Mouse (Mus musculus): ENCODE data around the gene Mt2. TPM values are rescaled to one million over a fixed set of nuclear protein-coding genes. Genes with fewer than 3 reads are reported as not detected.
A peak's percentile ranks its signal among the peaks of the same experiment; 100 is the strongest.
"Not testable (repeated sequence)": the region's sequence is repeated elsewhere in the genome, so short reads cannot be mapped to it uniquely, and the experiment has no call there.

Gene Mt2
- polyA plus RNA-seq (2015; fragmentation: Nextera tagmentation; extraction: Ambion mirVana) = 163 and 178 TPM in 2 replicates

- Histone ChIP-seq H3K9ac (peak within 1 kb of the TSS; percentile 24), H3K27ac (peak within 1 kb of the TSS; percentile 57), H3K9me3 (replicated peaks) (no peaks in the 10 kb centered on the region), H3K4me2 (peak within 1 kb of the TSS; percentile 95), H3K27me3 (peaks cover 83% of the 10 kb centered on the region), H3K4me3 (replicated peaks) (peak within 1 kb of the TSS; percentile 51), H3K4me1 (peaks cover 31% of the 10 kb centered on the region), H3K36me3 (no peaks in the 10 kb centered on the region)
- ATAC-seq (replicated peaks; ENCODE audit: low FRiP score) = peak; percentile 84
- WGBS = under 1% methylated on average over 56 of the region's 56 CpGs
Measured at GRCm38 (mm10) chr8:94172075-94172808, at the start of gene Mt2. Gene Mt2 (plus strand): TSS chr8:94172664.

GRCm38 (mm10) chr8:94122711-94123468, 49.6 kb upstream of the Mt2 start:
- no peak overlapping the region for H3K4me3 ChIP-seq (replicated peaks)
- H3K9ac ChIP-seq = no peak overlapping the region
- H3K36me3 ChIP-seq = no peaks in the 10 kb centered on the region
- no peak overlapping the region for H3K4me2 ChIP-seq
- WGBS = 26% methylated on average over 8 of the region's 8 CpGs
- peak; percentile 53; the same call in 1 of the 2 replicates for ATAC-seq (replicated peaks; ENCODE audit: low FRiP score)
- H3K9me3 ChIP-seq (replicated peaks) = no peaks in the 10 kb centered on the region
- H3K27ac ChIP-seq = no peak overlapping the region
- peaks cover 22% of the 10 kb centered on the region for H3K4me1 ChIP-seq
- no peaks in the 10 kb centered on the region for H3K27me3 ChIP-seq

- Histone ChIP-seq H3K9me3 (replicated peaks) (no peaks in the 10 kb centered on the region), H3K36me3 (no peaks in the 10 kb centered on the region), H3K9ac (no peak overlapping the region), H3K4me1 (peaks cover 11% of the 10 kb centered on the region; the same call in 1 of the 2 replicates), H3K27me3 (no peaks in the 10 kb centered on the region), H3K27ac (no peak overlapping the region), H3K4me2 (no peak overlapping the region), H3K4me3 (replicated peaks) (no peak overlapping the region)
- 78% methylated on average over 6 of the region's 6 CpGs for WGBS
- no peak for ATAC-seq (replicated peaks; ENCODE audit: low FRiP score)
Measured at GRCm38 (mm10) chr8:94127711-94128110, 44.8 kb upstream of the Mt2 start.

- no peak for ATAC-seq (replicated peaks; ENCODE audit: low FRiP score)
- no peaks in the 10 kb centered on the region for H3K36me3 ChIP-seq
- H3K9me3 ChIP-seq (replicated peaks) = no peaks in the 10 kb centered on the region
- no peaks in the 10 kb centered on the region for H3K4me1 ChIP-seq
- WGBS = 88% methylated on average over 6 of the region's 6 CpGs
- no peak overlapping the region for H3K4me3 ChIP-seq (replicated peaks)
- no peak overlapping the region for H3K9ac ChIP-seq
- H3K27me3 ChIP-seq = no peaks in the 10 kb centered on the region
- H3K4me2 ChIP-seq = no peak overlapping the region
- no peak overlapping the region for H3K27ac ChIP-seq
Measured at GRCm38 (mm10) chr8:94129133-94129789, 43.2 kb upstream of the Mt2 start.

- Histone ChIP-seq H3K4me2 (no peak overlapping the region), H3K4me3 (replicated peaks) (no peak overlapping the region), H3K36me3 (no peaks in the 10 kb centered on the region), H3K4me1 (no peaks in the 10 kb centered on the region), H3K9me3 (replicated peaks) (no peaks in the 10 kb centered on the region), H3K9ac (no peak overlapping the region), H3K27me3 (no peaks in the 10 kb centered on the region), H3K27ac (no peak overlapping the region)
- no peak for ATAC-seq (replicated peaks; ENCODE audit: low FRiP score)
- 72% methylated on average over 4 of the region's 4 CpGs for WGBS
Measured at GRCm38 (mm10) chr8:94130126-94130525, 42.3 kb upstream of the Mt2 start.

GRCm38 (mm10) chr8:94132096-94132495, 40.4 kb upstream of the Mt2 start:
- WGBS = 67% methylated on average over 5 of the region's 5 CpGs
- no peak overlapping the region for H3K27ac ChIP-seq
- H3K36me3 ChIP-seq = no peaks in the 10 kb centered on the region
- no peak overlapping the region for H3K9ac ChIP-seq
- no peak overlapping the region for H3K4me2 ChIP-seq
- no peaks in the 10 kb centered on the region for H3K9me3 ChIP-seq (replicated peaks)
- no peak for ATAC-seq (replicated peaks; ENCODE audit: low FRiP score)
- no peak overlapping the region for H3K4me3 ChIP-seq (replicated peaks)
- H3K27me3 ChIP-seq = no peaks in the 10 kb centered on the region
- H3K4me1 ChIP-seq = no peaks in the 10 kb centered on the region

- H3K4me2 ChIP-seq; H3K4me1 ChIP-seq; ATAC-seq (replicated peaks; ENCODE audit: low FRiP score); H3K36me3 ChIP-seq; H3K9ac ChIP-seq; H3K27ac ChIP-seq; H3K4me3 ChIP-seq (replicated peaks); H3K9me3 ChIP-seq (replicated peaks); H3K27me3 ChIP-seq: not testable (repeated sequence)
- 40% methylated on average over 3 of the region's 3 CpGs for WGBS
Measured at GRCm38 (mm10) chr8:94134601-94135000, 37.9 kb upstream of the Mt2 start.

GRCm38 (mm10) chr8:94135556-94135955, 36.9 kb upstream of the Mt2 start:
- WGBS = 89% methylated on average over 6 of the region's 6 CpGs
- Histone ChIP-seq H3K4me3 (replicated peaks) (no peak overlapping the region), H3K27me3 (no peaks in the 10 kb centered on the region), H3K9ac (no peak overlapping the region), H3K9me3 (replicated peaks) (no peaks in the 10 kb centered on the region), H3K4me1 (no peaks in the 10 kb centered on the region), H3K27ac (no peak overlapping the region), H3K4me2 (no peak overlapping the region), H3K36me3 (no peaks in the 10 kb centered on the region)
- no peak for ATAC-seq (replicated peaks; ENCODE audit: low FRiP score)

GRCm38 (mm10) chr8:94136192-94136591, 36.3 kb upstream of the Mt2 start:
- H3K9me3 ChIP-seq (replicated peaks) = no peaks in the 10 kb centered on the region
- H3K27me3 ChIP-seq = no peaks in the 10 kb centered on the region
- H3K4me2 ChIP-seq = no peak overlapping the region
- no peak for ATAC-seq (replicated peaks; ENCODE audit: low FRiP score)
- no peak overlapping the region for H3K4me3 ChIP-seq (replicated peaks)
- 58% methylated on average over 7 of the region's 7 CpGs for WGBS
- no peaks in the 10 kb centered on the region for H3K4me1 ChIP-seq
- no peaks in the 10 kb centered on the region for H3K36me3 ChIP-seq
- no peak overlapping the region for H3K27ac ChIP-seq
- H3K9ac ChIP-seq = no peak overlapping the region

GRCm38 (mm10) chr8:94136933-94137332, 35.5 kb upstream of the Mt2 start, which contains the start of gene Mt4:
Gene Mt4 (plus strand): TSS chr8:94137197.
- Histone ChIP-seq H3K4me2 (no peak within 1 kb of the TSS), H3K27ac (no peak within 1 kb of the TSS), H3K27me3 (no peaks in the 10 kb centered on the region), H3K9me3 (replicated peaks) (no peaks in the 10 kb centered on the region), H3K9ac (no peak within 1 kb of the TSS), H3K4me1 (no peaks in the 10 kb centered on the region), H3K36me3 (no peaks in the 10 kb centered on the region), H3K4me3 (replicated peaks) (no peak within 1 kb of the TSS)
- 37% methylated on average over 6 of the region's 6 CpGs for WGBS
- no peak for ATAC-seq (replicated peaks; ENCODE audit: low FRiP score)

GRCm38 (mm10) chr8:94140266-94140795, 32.1 kb upstream of the Mt2 start:
- H3K4me3 ChIP-seq (replicated peaks) = no peak overlapping the region
- H3K4me1 ChIP-seq = no peaks in the 10 kb centered on the region
- no peak for ATAC-seq (replicated peaks; ENCODE audit: low FRiP score)
- no peak overlapping the region for H3K4me2 ChIP-seq
- no peaks in the 10 kb centered on the region for H3K9me3 ChIP-seq (replicated peaks)
- H3K27me3 ChIP-seq = no peaks in the 10 kb centered on the region
- H3K27ac ChIP-seq = no peak overlapping the region
- no peak overlapping the region for H3K9ac ChIP-seq
- WGBS = 90% methylated on average over 4 of the region's 4 CpGs
- no peaks in the 10 kb centered on the region for H3K36me3 ChIP-seq

GRCm38 (mm10) chr8:94148236-94148635, 24.2 kb upstream of the Mt2 start:
- 56% methylated on average over 5 of the region's 5 CpGs for WGBS
- H3K4me3 ChIP-seq (replicated peaks) = no peak overlapping the region
- peaks cover 11% of the 10 kb centered on the region for H3K27me3 ChIP-seq
- H3K36me3 ChIP-seq = no peaks in the 10 kb centered on the region
- H3K27ac ChIP-seq = no peak overlapping the region
- H3K4me1 ChIP-seq = peaks cover 11% of the 10 kb centered on the region
- no peaks in the 10 kb centered on the region for H3K9me3 ChIP-seq (replicated peaks)
- no peak for ATAC-seq (replicated peaks; ENCODE audit: low FRiP score)
- no peak overlapping the region for H3K4me2 ChIP-seq
- H3K9ac ChIP-seq = no peak overlapping the region
